Mouse (Mus musculus): ENCODE data around the gene Il2rb.

DNA sequence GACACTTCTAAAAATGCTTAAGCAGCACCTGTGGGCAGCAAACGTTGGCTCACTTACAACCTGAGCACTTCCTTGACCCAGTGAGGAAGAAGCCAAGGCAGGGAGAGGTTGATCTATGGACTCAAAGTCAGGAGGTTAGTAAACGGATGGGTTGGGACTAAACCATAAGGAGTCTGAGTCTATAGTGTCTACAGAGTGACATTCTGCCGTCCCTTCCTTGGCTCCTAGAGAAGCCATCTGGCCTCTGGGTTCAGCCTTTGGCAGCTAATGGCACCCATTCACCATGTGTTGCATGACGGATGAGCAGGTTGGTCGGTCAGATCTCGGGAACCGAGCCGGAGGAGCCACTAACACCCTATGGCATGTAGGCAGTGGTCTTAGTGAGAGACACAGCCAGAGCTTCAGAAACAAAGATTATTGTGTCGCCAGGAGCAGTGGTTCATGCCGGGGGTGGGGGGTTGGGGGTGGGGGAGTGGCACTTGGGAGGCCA lies 38.3 kb upstream of the Il2rb start:
- TF ChIP-seq POLR2A (IDR thresholded peaks at IDR 0.05; ENCODE audit: insufficient read depth, low read depth, low read length) (no peak), EP300 (IDR thresholded peaks at IDR 0.05; ENCODE audit: insufficient read depth, low read depth, low read length) (no peak), CTCF (IDR thresholded peaks at IDR 0.05) (no peak)
